Mouse (Mus musculus) kidney, adult 10 weeks (tissue): ENCODE results near the gene Ube3a. TPM values are rescaled to one million over a fixed set of nuclear protein-coding genes. Genes with fewer than 3 reads are reported as not detected.

Experiments used
- polyA plus RNA-seq: library from polyadenylated mRNA; stranded (reverse); fragments of 350-450 nt; fragmentation: Illumina TruSeq; extraction: RNeasy Lipid Tissue Mini Kit (QIAGEN cat#74804); gene quantifications from one replicate; pipeline ENCODE4 v1.2.3, GENCODE M21; 2014; ENCODE audit warnings: low read depth, low replicate concordance

The Ube3a gene
- polyA plus RNA-seq = 171 TPM

DNA sequence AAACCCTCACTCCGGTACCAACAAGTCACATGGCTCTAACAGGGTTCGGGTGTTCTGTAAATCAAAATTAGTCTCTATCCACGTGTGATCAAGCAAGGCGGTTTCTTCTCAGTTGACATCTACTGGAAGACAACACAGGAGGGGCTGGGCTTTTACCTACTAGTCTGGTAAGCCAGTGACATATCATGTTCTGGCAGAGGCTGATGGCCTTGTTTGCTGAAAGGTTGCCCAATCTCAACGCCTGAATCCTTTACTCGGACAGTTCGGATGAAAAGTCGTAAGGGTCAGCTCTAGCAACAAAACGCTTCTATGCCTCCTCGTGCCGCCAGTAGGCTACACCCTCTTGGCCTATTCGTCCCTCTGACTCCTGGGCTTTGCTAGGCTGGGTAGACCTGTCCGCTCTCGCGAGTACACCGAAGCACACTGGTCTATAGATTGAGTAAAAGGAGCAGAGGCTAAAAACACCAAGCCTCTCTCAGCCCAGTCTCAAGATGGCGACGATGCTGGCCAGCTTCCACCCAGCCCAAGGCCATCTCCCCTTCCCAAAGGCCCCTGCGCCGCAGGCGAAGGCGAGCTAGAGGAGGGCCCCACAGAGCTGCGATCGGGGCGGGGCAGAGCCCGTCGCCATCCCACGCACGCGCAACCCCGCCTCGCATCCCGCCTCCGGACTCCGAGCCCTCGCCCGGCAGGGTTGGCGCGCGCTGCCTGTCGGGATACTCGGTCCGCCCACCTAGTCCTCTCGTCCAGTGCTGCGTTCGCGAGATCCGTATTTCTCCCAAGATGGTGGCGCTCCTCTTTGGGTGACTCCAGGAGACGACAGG is at the start of gene Ube3a:
Ube3a (plus strand) TSS at position 706 of the 821 bp plus-strand sequence.

